Mouse (Mus musculus) kidney, adult 2 months (tissue): ENCODE results near the gene Nedd8. TPM values are rescaled to one million over a fixed set of nuclear protein-coding genes. Genes with fewer than 3 reads are reported as not detected.

Experiments
- DNase-seq: peaks from one replicate; pipeline ENCODE4 v3.0.0; 2021
- H3K27ac ChIP-seq: fragments of 200-500 bp; 2 replicates; pipeline ENCODE4 v1.5.1; 2012; ENCODE audit warnings: low read depth, low read length, control low read depth, inconsistent platforms; ENCODE audit not compliant: insufficient read depth
- H3K27me3 ChIP-seq: fragments of 200-500 bp; replicated peaks from 2 replicates; pipeline ENCODE4 v1.6.1; 2012; ENCODE audit warnings: mild to moderate bottlenecking, moderate library complexity, low read length, inconsistent platforms; ENCODE audit not compliant: control insufficient read depth, insufficient read depth
- H3K36me3 ChIP-seq: fragments of 200-500 bp; 2 replicates; pipeline ENCODE4 v1.6.1; 2012; ENCODE audit warnings: mild to moderate bottlenecking, moderate library complexity, low read length, inconsistent platforms; ENCODE audit not compliant: control insufficient read depth, insufficient read depth
- H3K4me1 ChIP-seq: fragments of 200-500 bp; 2 replicates; pipeline ENCODE4 v1.6.1; 2011; ENCODE audit warnings: low read length; ENCODE audit not compliant: control insufficient read depth, insufficient read depth
- H3K4me3 ChIP-seq: fragments of 200-500 bp; 2 replicates; pipeline ENCODE4 v1.5.1; 2011; ENCODE audit warnings: mild to moderate bottlenecking, low read depth, low read length, control low read depth; ENCODE audit not compliant: insufficient read depth
- CTCF ChIP-seq: fragments of 200-500 bp; conservative IDR thresholded peaks from 2 replicates; pipeline ENCODE4 v1.5.1; 2011; ENCODE audit warnings: low read depth, mild to moderate bottlenecking, control low read depth, low read length, moderate library complexity, mixed read lengths; ENCODE audit not compliant: insufficient read depth, insufficient read length
- POLR2A ChIP-seq: fragments of 200-500 bp; IDR thresholded peaks from one replicate; pipeline ENCODE4 v1.6.1; 2011; ENCODE audit warnings: low read depth, low read length, control low read depth
- WGBS: fragments of 180-500 bp; shearing (Covaris S2); methylation state at CpG from one replicate; pipeline ENCODE4 v1.1.7; 2018; 5-methylcytosine and 5-hydroxymethylcytosine counted together
- polyA plus RNA-seq: library from polyadenylated mRNA; depleted of rRNA; stranded (reverse); fragments of >200 nt; gene quantifications from 2 replicates; pipeline ENCODE4 v1.2.3, GENCODE M21; 2012

Nedd8 gene
- polyA plus RNA-seq, 1 experiment, result 438 TPM

DNA sequence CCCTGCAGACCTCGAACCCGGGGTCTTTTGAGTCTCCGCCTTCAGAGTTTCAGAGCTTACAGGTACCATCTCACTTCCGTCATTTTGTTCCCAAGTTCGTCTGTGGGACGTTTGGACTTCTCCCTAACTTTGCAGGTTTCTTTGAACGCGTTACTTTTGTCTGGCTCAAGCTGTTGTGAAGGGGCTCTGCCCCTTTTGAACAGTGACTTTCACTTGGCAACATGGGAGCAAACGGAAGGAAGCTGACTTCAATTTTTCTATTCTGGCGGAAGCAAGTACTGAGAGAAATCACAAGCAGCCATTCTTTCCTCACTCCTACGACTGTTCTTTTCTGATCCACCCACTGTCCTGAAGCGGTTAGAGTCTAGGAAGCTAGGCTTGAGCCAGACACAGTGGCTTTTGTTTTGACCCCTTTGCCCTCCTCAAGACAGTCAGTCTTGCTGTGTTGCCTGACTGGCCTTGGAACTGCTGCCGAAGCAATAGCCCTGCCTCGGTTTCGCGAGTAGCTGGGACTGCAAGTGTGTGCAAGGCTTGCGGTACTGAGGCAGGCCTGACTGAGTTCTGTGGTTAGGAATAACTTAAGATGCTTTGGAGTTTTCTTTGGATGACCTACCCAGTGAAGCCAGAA, 27.5 kb downstream of the Nedd8 start:
- peak; percentile 36 for DNase-seq
- H3K4me1 ChIP-seq, result peaks cover 18% of the 10 kb centered on the region
- no peaks in the 10 kb centered on the region for H3K27me3 ChIP-seq
- peak overlapping the region; percentile 33 for H3K4me3 ChIP-seq
- no peaks in the 10 kb centered on the region for H3K36me3 ChIP-seq
- peak overlapping the region; percentile 26 for H3K27ac ChIP-seq
- 3% methylated on average over 17 of the region's 17 CpGs for WGBS
- TF ChIP-seq POLR2A (no peak), CTCF (no peak)

GRCm38 (mm10) chr14:55643060-55643907, 28.6 kb downstream of the Nedd8 start, which contains the start of gene Tm9sf1:
TSS of gene Tm9sf1 (minus strand) at chr14:55643806.
- no peaks in the 10 kb centered on the region for H3K36me3 ChIP-seq
- peaks cover 18% of the 10 kb centered on the region for H3K4me1 ChIP-seq
- TF ChIP-seq CTCF (no peak), POLR2A (peak; percentile 41)
- peak; percentile 91 for DNase-seq
- WGBS, result under 1% methylated on average over 89 of the region's 89 CpGs
- H3K4me3 ChIP-seq, result peak within 1 kb of the TSS; percentile 98
- peak within 1 kb of the TSS; percentile 99 for H3K27ac ChIP-seq
- H3K27me3 ChIP-seq, result no peaks in the 10 kb centered on the region

DNA sequence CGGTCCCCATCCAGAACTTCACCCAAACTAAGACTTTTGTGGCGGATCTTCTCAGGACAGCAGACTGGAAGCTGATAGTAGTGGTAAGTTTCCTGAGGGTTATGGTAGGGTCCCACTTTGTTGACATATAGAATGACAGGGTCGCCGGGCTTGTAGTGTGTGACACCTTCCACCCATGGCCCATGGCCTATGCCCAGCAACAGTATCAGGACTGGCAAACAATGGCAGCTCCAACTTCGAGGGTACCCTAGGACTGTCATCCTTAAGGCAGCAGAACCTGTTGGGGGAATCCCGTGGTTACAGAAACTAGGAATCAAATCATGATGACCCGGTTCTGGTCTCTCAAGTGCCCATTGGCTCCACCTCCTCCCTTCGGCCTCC, 29.3 kb downstream of the Nedd8 start:
- no peak for TF ChIP-seq POLR2A
- no peak for TF ChIP-seq CTCF
- peak overlapping the region; percentile 98 for H3K4me3 ChIP-seq
- H3K27ac ChIP-seq, result peak overlapping the region; percentile 99
- 11% methylated on average over 8 of the region's 8 CpGs for WGBS
- H3K4me1 ChIP-seq, result peaks cover 18% of the 10 kb centered on the region
- no peaks in the 10 kb centered on the region for H3K27me3 ChIP-seq
- no peak for DNase-seq
- H3K36me3 ChIP-seq, result no peaks in the 10 kb centered on the region

GRCm38 (mm10) chr14:55641291-55641690, 30.6 kb downstream of the Nedd8 start:
- H3K4me3 ChIP-seq, result no peak overlapping the region
- H3K27ac ChIP-seq, result no peak overlapping the region
- TF ChIP-seq CTCF (no peak), POLR2A (no peak)
- H3K36me3 ChIP-seq, result no peaks in the 10 kb centered on the region
- no peaks in the 10 kb centered on the region for H3K27me3 ChIP-seq
- peaks cover 18% of the 10 kb centered on the region for H3K4me1 ChIP-seq
- no peak for DNase-seq
- WGBS, result 91% methylated on average over 13 of the region's 13 CpGs

DNA sequence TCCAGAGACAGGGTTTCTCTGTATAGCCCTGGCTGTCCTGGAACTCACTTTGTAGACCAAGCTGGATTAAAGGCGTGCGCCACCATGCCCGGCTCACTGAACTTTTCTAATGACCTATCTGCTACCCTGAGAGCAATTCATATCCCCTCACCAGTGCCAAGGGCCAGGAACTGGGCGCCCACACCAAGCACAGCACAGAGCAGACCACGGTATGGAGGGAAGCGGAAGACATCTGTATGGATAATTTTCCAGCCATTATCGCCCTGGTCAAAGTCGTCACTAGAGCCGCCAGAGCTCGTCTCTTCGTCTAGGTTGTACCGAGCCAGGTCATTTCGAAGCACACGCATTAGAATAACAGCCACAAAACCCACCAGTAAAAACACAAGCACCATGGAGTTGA, 31.1 kb downstream of the Nedd8 start:
- WGBS, result 94% methylated on average over 14 of the region's 14 CpGs
- Histone ChIP-seq H3K27ac (no peak overlapping the region), H3K27me3 (no peaks in the 10 kb centered on the region), H3K36me3 (no peaks in the 10 kb centered on the region), H3K4me3 (no peak overlapping the region), H3K4me1 (peaks cover 18% of the 10 kb centered on the region)
- TF ChIP-seq CTCF, result no peak
- no peak for TF ChIP-seq POLR2A
- no peak for DNase-seq

DNA sequence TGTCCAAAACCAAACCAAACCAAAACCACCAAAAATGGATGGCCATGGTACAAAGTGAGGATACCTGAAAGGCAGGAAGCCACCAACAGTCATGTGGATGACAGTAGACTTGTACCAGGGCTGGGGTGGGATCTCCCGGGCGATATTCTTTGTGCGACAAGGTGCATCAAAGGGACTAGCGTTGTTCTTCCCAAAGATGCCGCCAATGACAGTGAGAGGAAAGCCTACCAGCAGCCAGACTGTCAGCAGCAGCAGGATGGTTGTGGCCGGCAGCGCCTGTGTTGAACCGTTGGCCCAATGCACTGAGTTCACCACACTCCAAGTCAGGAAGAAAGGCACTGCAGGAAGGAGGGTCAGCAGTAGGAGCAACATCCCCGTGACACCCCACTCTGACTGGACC, 34.1 kb downstream of the Nedd8 start, which contains the start of gene Gm49378:
Gene Gm49378 (minus strand): TSS at position 101 of the 400 bp plus-strand sequence.
- Histone ChIP-seq H3K4me1 (peaks cover 7% of the 10 kb centered on the region), H3K27ac (no peak within 1 kb of the TSS), H3K4me3 (no peak within 1 kb of the TSS), H3K27me3 (no peaks in the 10 kb centered on the region), H3K36me3 (no peaks in the 10 kb centered on the region)
- no peak for DNase-seq
- WGBS, result 92% methylated on average over 9 of the region's 9 CpGs
- TF ChIP-seq CTCF (no peak), POLR2A (no peak)

DNA sequence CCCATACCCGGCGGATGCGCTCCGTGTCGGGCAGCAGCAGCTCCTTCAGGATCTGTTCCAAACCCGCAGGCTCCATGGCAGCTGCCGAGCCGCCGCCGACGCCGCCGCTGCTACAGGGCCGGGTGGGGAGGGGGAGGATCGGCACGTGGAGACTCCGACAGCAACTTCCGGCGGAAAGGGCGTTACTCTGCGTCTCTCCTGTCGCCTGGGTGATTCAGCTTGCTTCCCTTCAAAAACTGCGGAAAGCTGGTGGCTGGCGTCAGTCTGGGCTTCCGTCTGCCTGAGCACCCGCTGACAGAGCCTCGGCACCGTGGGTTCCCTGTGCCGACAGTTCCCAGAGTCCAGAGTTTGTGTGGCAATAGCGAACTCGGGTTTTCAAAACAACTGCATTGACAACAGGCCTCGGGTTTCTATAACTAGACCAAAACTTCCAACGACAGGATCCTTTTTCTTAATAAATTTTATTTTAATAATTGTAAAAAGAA, 36.4 kb downstream of the Nedd8 start, which contains the start of gene Ipo4:
Gene Ipo4 (minus strand): TSS at position 435 of the 485 bp plus-strand sequence.
- DNase-seq, result peak; percentile 94
- no peaks in the 10 kb centered on the region for H3K4me1 ChIP-seq
- peak; percentile 40 for TF ChIP-seq POLR2A
- no peak for TF ChIP-seq CTCF
- WGBS, result 2% methylated on average over 33 of the region's 33 CpGs
- H3K27me3 ChIP-seq, result no peaks in the 10 kb centered on the region
- H3K36me3 ChIP-seq, result no peaks in the 10 kb centered on the region
- peak within 1 kb of the TSS; percentile 70 for H3K4me3 ChIP-seq
- peak within 1 kb of the TSS; percentile 14; the same call in 1 of the 2 replicates for H3K27ac ChIP-seq
